9 mouse cellular contexts compared by ENCODE assay signal in genomic region chr17:57087049-57087832, GRCm38 (mm10). TPM values are rescaled to one million over a fixed set of nuclear protein-coding genes. Genes with fewer than 3 reads are reported as not detected.
DNase-seq lines count a peak whose midpoint lies in the region; ATAC-seq and TF ChIP-seq lines count a peak whose summit lies in the region.
"Had no signal": no experiment of that assay in that cellular context is flagged by ENCODE, and none has a peak within 500 bp of the region (broad histone marks: within the 10 kb centered on the region; RNA-seq: fewer than 3 reads in every experiment).

Tubb4a (minus strand) TSS chr17:57087782.

- peak within 1 kb of the TSS; percentile 69 for H3K4me2 ChIP-seq in forebrain, embryonic 13.5 days
- H3K4me2 ChIP-seq in hindbrain, embryonic 12.5 days (replicated peaks) = peak within 1 kb of the TSS; percentile 64
- peak within 1 kb of the TSS; percentile 55 for H3K4me2 ChIP-seq in stomach, embryonic 14.5 days (replicated peaks; ENCODE audit: low read depth, low read length)

- peak; percentile 83 to 89 for DNase-seq in left cerebral cortex, postnatal 10 days (ENCODE audit: extremely low spot score in 1 of 2, low spot score in 2 of 2)
- DNase-seq in thymus, postnatal 36 days = no peak

- peak within 1 kb of the TSS; percentile 44; the same call in 1 of the 2 replicates for H3K27ac ChIP-seq in forebrain, embryonic 13.5 days
- peak within 1 kb of the TSS; percentile 85 for H3K27ac ChIP-seq in hindbrain, embryonic 12.5 days
- H3K27ac ChIP-seq in stomach, embryonic 14.5 days (ENCODE audit: low read length) = no peak within 1 kb of the TSS

- TF ChIP-seq CTCF in E14TG2a.4 (conservative IDR thresholded peaks at IDR 0.05; ENCODE audit: low read length) = no peak

- no peaks in the 10 kb centered on the region for H3K36me3 ChIP-seq in E14TG2a.4 (ENCODE audit: insufficient read depth, low read length)
- H3K36me3 ChIP-seq in forebrain, embryonic 13.5 days (ENCODE audit: poor library complexity, severe bottlenecking) = peaks cover 24% of the 10 kb centered on the region
- H3K36me3 ChIP-seq in hindbrain, embryonic 12.5 days = peaks cover 23% of the 10 kb centered on the region
- H3K36me3 ChIP-seq in stomach, embryonic 14.5 days (ENCODE audit: control insufficient read depth, insufficient read depth, low read length) = no peaks in the 10 kb centered on the region

- no peaks in the 10 kb centered on the region for H3K9me3 ChIP-seq in E14TG2a.4 (ENCODE audit: low read length)
- no peaks in the 10 kb centered on the region for H3K9me3 ChIP-seq in forebrain, embryonic 13.5 days (replicated peaks)
- 0 out of 2 replicates have a peak, but pooled peaks cover 3% of the 10 kb centered on the region for H3K9me3 ChIP-seq in hindbrain, embryonic 12.5 days (replicated peaks)
- no peaks in the 10 kb centered on the region for H3K9me3 ChIP-seq in stomach, embryonic 14.5 days (ENCODE audit: control insufficient read depth, low read depth, low read length)

- H3K9ac ChIP-seq in forebrain, embryonic 13.5 days = peak within 1 kb of the TSS; percentile 79
- peak within 1 kb of the TSS; percentile 77 for H3K9ac ChIP-seq in hindbrain, embryonic 12.5 days
- no peak within 1 kb of the TSS for H3K9ac ChIP-seq in stomach, embryonic 14.5 days (replicated peaks; ENCODE audit: low read depth, low read length)

- peaks cover 12% of the 10 kb centered on the region for H3K4me1 ChIP-seq in E14TG2a.4 (replicated peaks; ENCODE audit: low read depth, low read length)
- H3K4me1 ChIP-seq in forebrain, embryonic 13.5 days = peaks cover 18% of the 10 kb centered on the region
- peaks cover 24% of the 10 kb centered on the region for H3K4me1 ChIP-seq in hindbrain, embryonic 12.5 days
- no peaks in the 10 kb centered on the region for H3K4me1 ChIP-seq in stomach, embryonic 14.5 days (ENCODE audit: control insufficient read depth, insufficient read depth, low read length)

- intact Hi-C loops in left cerebral cortex, postnatal 10 days (cut with DNase I) = loop anchor here (10.0 kb wide), 1 partner anchor 282 kb away; no protein-coding TSS in a partner anchor

- H3K27me3 ChIP-seq in E14TG2a.4 (ENCODE audit: insufficient read depth, low read length) = peaks cover 78% of the 10 kb centered on the region
- 0 out of 2 replicates have a peak, but pooled peaks cover 3% of the 10 kb centered on the region for H3K27me3 ChIP-seq in forebrain, embryonic 13.5 days
- peaks cover 3% of the 10 kb centered on the region; the same call in 1 of the 2 replicates for H3K27me3 ChIP-seq in hindbrain, embryonic 12.5 days
- H3K27me3 ChIP-seq in stomach, embryonic 14.5 days (ENCODE audit: control insufficient read depth, insufficient read depth, low read length) = no peaks in the 10 kb centered on the region

- ATAC-seq in cerebellum, adult (ENCODE audit: insufficient number of reproducible peaks, low FRiP score, low TSS enrichment) = peak; percentile 89
- ATAC-seq in forebrain, embryonic 13.5 days = peak; percentile 97
- ATAC-seq in hindbrain, embryonic 12.5 days (ENCODE audit: low FRiP score) = peak; percentile 95
- ATAC-seq in megakaryocyte progenitor cell, adult 5-6 weeks (replicated peaks; ENCODE audit: poor library complexity) = peak; percentile 67
- peak; percentile 66 for ATAC-seq in stomach, embryonic 14.5 days (ENCODE audit: insufficient number of reproducible peaks, insufficient read depth, low FRiP score, low read depth)
- ATAC-seq: Patski had no signal

- WGBS in forebrain, embryonic 13.5 days = 1% methylated on average over 31 of the region's 31 CpGs
- 1% methylated on average over 31 of the region's 31 CpGs for WGBS in hindbrain, embryonic 12.5 days
- 1% methylated on average over 31 of the region's 31 CpGs for WGBS in stomach, embryonic 14.5 days

- peak within 1 kb of the TSS; percentile 69 for H3K4me3 ChIP-seq in E14TG2a.4 (replicated peaks; ENCODE audit: low read length)
- H3K4me3 ChIP-seq in forebrain, embryonic 13.5 days = peak within 1 kb of the TSS; percentile 53
- peak within 1 kb of the TSS; percentile 54 for H3K4me3 ChIP-seq in hindbrain, embryonic 12.5 days
- peak within 1 kb of the TSS; percentile 33 for H3K4me3 ChIP-seq in stomach, embryonic 14.5 days (ENCODE audit: low read depth, low read length)

RNA-seq across cellular contexts. Expression of gene Tubb4a, which starts in this region (rescaled TPM):
- 148 and 161 TPM in 2 replicates for polyA plus RNA-seq in forebrain, embryonic 13.5 days (2015; fragmentation: Nextera tagmentation; extraction: Ambion mirVana)
- polyA plus RNA-seq in hindbrain, embryonic 12.5 days (2016; fragmentation: Nextera tagmentation; extraction: Ambion mirVana) = 197 and 227 TPM in 2 replicates
- total RNA-seq in left cerebral cortex, postnatal 10 days (2021) = 100 to 1,000 TPM; 519 to 556 TPM
- not detected in 2 replicates for total RNA-seq in megakaryocyte progenitor cell, adult 5-6 weeks (2015)
- total RNA-seq in megakaryocyte progenitor cell, adult 5-6 weeks (2017) = 0.12 TPM in 1 of 2 replicates, not detected in the other
- 33.9 and 34.9 TPM in 2 replicates for polyA plus RNA-seq in stomach, embryonic 14.5 days (2014; fragmentation: Nextera tagmentation; extraction: Ambion mirVana)

Comparison
In these comparisons a context has a peak if more than half of its experiments do, and no peak if none do; other contexts are left out.
1. RNA of gene Tubb4a (total RNA-seq): 519 to 556 TPM in left cerebral cortex, postnatal 10 days; 0.12 TPM in megakaryocyte progenitor cell, adult 5-6 weeks; every median in the first group is over 100 times any median in the second.
2. Peak in ATAC-seq in megakaryocyte progenitor cell, adult 5-6 weeks; RNA of the gene not detected or under 1 TPM.
3. DNase-seq: peak in left cerebral cortex, postnatal 10 days (2 of 2); none in thymus, postnatal 36 days (0 of 2).
4. Peak in every context shown above with its lines, with median percentiles within 50 percentile points of each other: H3K4me3 ChIP-seq, ATAC-seq and H3K4me2 ChIP-seq.